Mouse (Mus musculus) midbrain, embryonic 14.5 days (tissue): Measurements from ENCODE around the gene Fcrl6. TPM values are rescaled to one million over a fixed set of nuclear protein-coding genes. Genes with fewer than 3 reads are reported as not detected.

Experiments used
- ATAC-seq: fragments of 200-750 bp; cut with Nextera tagmentation; 2 replicates; pipeline ENCODE4 v1.8.0; 2017; ENCODE audit warnings: moderate number of reproducible peaks, moderate library complexity; ENCODE audit not compliant: low FRiP score, low TSS enrichment
- DNase-seq: peaks from one replicate; pipeline ENCODE4 v3.0.0-alpha.2; 2015
- H3K27ac ChIP-seq: fragments of 300-500 bp; sonication (generic); replicated peaks from 2 replicates; pipeline ENCODE4 v1.5.1; 2014; ENCODE audit warnings: mild to moderate bottlenecking, low read depth, low read length, moderate library complexity
- H3K27me3 ChIP-seq: fragments of 300-500 bp; sonication (generic); 2 replicates; pipeline ENCODE4 v1.6.1; 2014; ENCODE audit warnings: low read length, control low read depth, mixed read lengths; ENCODE audit not compliant: control insufficient read depth, insufficient read depth
- H3K36me3 ChIP-seq: fragments of 300-500 bp; sonication (generic); 2 replicates; pipeline ENCODE4 v1.6.1; 2014; ENCODE audit warnings: low read length, control low read depth; ENCODE audit not compliant: control insufficient read depth, insufficient read depth
- H3K4me1 ChIP-seq: fragments of 300-500 bp; sonication (generic); 2 replicates; pipeline ENCODE4 v1.6.1; 2014; ENCODE audit warnings: mild to moderate bottlenecking, antibody characterized with exemption, low read length, control low read depth; ENCODE audit not compliant: control insufficient read depth, insufficient read depth
- H3K4me2 ChIP-seq: fragments of 300-500 bp; sonication (generic); 2 replicates; pipeline ENCODE4 v1.6.1; 2014; ENCODE audit warnings: mild to moderate bottlenecking, low read length, moderate library complexity
- H3K4me3 ChIP-seq: fragments of 300-500 bp; sonication (generic); replicated peaks from 2 replicates; pipeline ENCODE4 v1.5.1; 2014; ENCODE audit warnings: low read depth, low read length
- H3K9ac ChIP-seq: fragments of 300-500 bp; sonication (generic); replicated peaks from 2 replicates; pipeline ENCODE4 v1.6.1; 2014; ENCODE audit warnings: mild to moderate bottlenecking, low read length, moderate library complexity
- H3K9me3 ChIP-seq: fragments of 300-500 bp; sonication (generic); 2 replicates; pipeline ENCODE4 v1.6.1; 2016; ENCODE audit warnings: low read length, control low read depth, mixed read lengths; ENCODE audit not compliant: control insufficient read depth
- WGBS: fragments of 180-500 bp; shearing (Covaris S2); extraction: QIAGEN DNeasy Blood & Tissue Kit; methylation state at CpG from one replicate; pipeline ENCODE4 v1.1.7; 2014; 5-methylcytosine and 5-hydroxymethylcytosine counted together
- polyA plus RNA-seq: library from polyadenylated mRNA; unstranded; fragments of >200 nt; fragmentation: Nextera tagmentation; extraction: Ambion mirVana; gene quantifications from 2 replicates; pipeline ENCODE4 v1.2.1, GENCODE M21; 2014

The Fcrl6 gene
- polyA plus RNA-seq, 1 experiment from 2014 or later, result 0.14 TPM

DNA sequence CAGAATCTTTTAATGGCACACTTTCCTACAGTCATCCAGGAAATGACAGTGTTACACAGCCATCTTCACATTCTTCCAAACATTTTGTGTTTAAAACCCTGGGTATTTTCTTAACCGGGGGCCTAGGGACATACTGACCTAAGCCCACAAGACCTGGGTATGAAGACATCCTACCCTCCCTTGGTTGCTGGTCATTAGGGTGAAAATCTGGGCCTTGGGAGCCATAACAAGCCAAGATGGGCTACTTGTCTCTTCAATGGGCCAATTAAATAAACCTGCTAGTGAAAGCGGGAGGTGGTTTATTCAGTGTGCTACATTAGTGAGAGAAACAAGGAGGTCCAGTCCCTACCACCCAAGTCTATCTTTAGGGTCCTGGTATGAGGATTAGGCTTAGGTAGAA, 31.8 kb upstream of the Fcrl6 start:
- Histone ChIP-seq H3K36me3 (no peaks in the 10 kb centered on the region), H3K4me3 (no peak overlapping the region), H3K27ac (no peak overlapping the region), H3K9me3 (no peaks in the 10 kb centered on the region), H3K27me3 (no peaks in the 10 kb centered on the region), H3K4me2 (no peak overlapping the region), H3K4me1 (no peaks in the 10 kb centered on the region), H3K9ac (no peak overlapping the region)
- DNase-seq (no peak), ATAC-seq (no peak)
- WGBS, result 92% methylated on average over 2 of the region's 2 CpGs

GRCm38 (mm10) chr1:172632451-172633326, 30.3 kb upstream of the Fcrl6 start, which contains the start of gene Dusp23:
Dusp23 (minus strand) TSS chr1:172632962.
- peak within 1 kb of the TSS; percentile 68 for H3K27ac ChIP-seq
- H3K36me3 ChIP-seq, result no peaks in the 10 kb centered on the region
- WGBS, result under 1% methylated on average over 53 of the region's 53 CpGs
- ATAC-seq (peak; percentile 97), DNase-seq (peak; percentile 95)
- peak within 1 kb of the TSS; percentile 75 for H3K4me2 ChIP-seq
- peak within 1 kb of the TSS; percentile 62 for H3K9ac ChIP-seq
- peak within 1 kb of the TSS; percentile 72 for H3K4me3 ChIP-seq
- H3K9me3 ChIP-seq, result no peaks in the 10 kb centered on the region
- H3K27me3 ChIP-seq, result no peaks in the 10 kb centered on the region
- no peaks in the 10 kb centered on the region for H3K4me1 ChIP-seq

DNA sequence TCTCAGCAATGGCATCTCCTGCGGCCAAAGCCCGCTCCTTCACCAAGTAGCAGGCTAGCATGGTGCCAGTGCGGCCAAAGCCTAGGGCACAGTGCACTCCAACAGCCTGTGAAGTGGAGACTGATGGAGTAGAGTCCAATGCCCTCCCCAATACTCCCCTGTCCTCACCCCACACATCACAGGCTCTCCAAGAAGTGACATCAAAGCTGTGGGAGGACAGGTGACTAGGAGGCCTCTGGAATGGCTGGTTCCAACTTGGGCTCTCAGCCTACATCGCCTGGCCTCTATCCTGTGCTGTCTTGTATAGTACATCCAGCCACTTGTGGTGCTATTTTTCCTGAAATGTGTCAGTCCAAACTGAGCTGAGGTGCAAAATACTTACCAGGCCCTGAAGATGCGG, 29.4 kb upstream of the Fcrl6 start:
- ATAC-seq (no peak), DNase-seq (no peak)
- H3K9me3 ChIP-seq, result no peaks in the 10 kb centered on the region
- no peaks in the 10 kb centered on the region for H3K27me3 ChIP-seq
- no peak overlapping the region for H3K4me3 ChIP-seq
- peak overlapping the region; percentile 75; the same call in 1 of the 2 replicates for H3K4me2 ChIP-seq
- H3K9ac ChIP-seq, result no peak overlapping the region
- 86% methylated on average over 5 of the region's 5 CpGs for WGBS
- no peaks in the 10 kb centered on the region for H3K36me3 ChIP-seq
- H3K4me1 ChIP-seq, result no peaks in the 10 kb centered on the region
- H3K27ac ChIP-seq, result no peak overlapping the region

- 79% methylated on average over 7 of the region's 7 CpGs for WGBS
- Histone ChIP-seq H3K27me3 (no peaks in the 10 kb centered on the region), H3K4me2 (no peak overlapping the region), H3K4me3 (no peak overlapping the region), H3K27ac (no peak overlapping the region), H3K9ac (no peak overlapping the region), H3K4me1 (no peaks in the 10 kb centered on the region), H3K9me3 (no peaks in the 10 kb centered on the region), H3K36me3 (no peaks in the 10 kb centered on the region)
- no peak for ATAC-seq
- DNase-seq, result no peak
Measured at GRCm38 (mm10) chr1:172629831-172630230, 27.5 kb upstream of the Fcrl6 start.

- Histone ChIP-seq H3K27me3 (no peaks in the 10 kb centered on the region), H3K36me3 (no peaks in the 10 kb centered on the region), H3K27ac (no peak overlapping the region), H3K9me3 (no peaks in the 10 kb centered on the region), H3K9ac (no peak overlapping the region), H3K4me2 (no peak overlapping the region), H3K4me3 (no peak overlapping the region), H3K4me1 (no peaks in the 10 kb centered on the region)
- DNase-seq, result no peak
- WGBS, result 93% methylated on average over 3 of the region's 3 CpGs
- ATAC-seq, result no peak
Measured at GRCm38 (mm10) chr1:172626306-172626705, 24.0 kb upstream of the Fcrl6 start.

GRCm38 (mm10) chr1:172624081-172624480, 21.7 kb upstream of the Fcrl6 start:
- Histone ChIP-seq H3K27ac (no peak overlapping the region), H3K4me1 (no peaks in the 10 kb centered on the region), H3K36me3 (no peaks in the 10 kb centered on the region), H3K27me3 (no peaks in the 10 kb centered on the region), H3K4me3 (no peak overlapping the region), H3K4me2 (no peak overlapping the region), H3K9me3 (no peaks in the 10 kb centered on the region), H3K9ac (no peak overlapping the region)
- no peak for DNase-seq
- 84% methylated on average over 3 of the region's 3 CpGs for WGBS
- ATAC-seq, result no peak

- ATAC-seq, result no peak
- Histone ChIP-seq H3K36me3 (no peaks in the 10 kb centered on the region), H3K9ac (no peak overlapping the region), H3K27ac (no peak overlapping the region), H3K4me1 (no peaks in the 10 kb centered on the region), H3K9me3 (no peaks in the 10 kb centered on the region), H3K4me3 (no peak overlapping the region), H3K4me2 (no peak overlapping the region), H3K27me3 (no peaks in the 10 kb centered on the region)
- 80% methylated on average over 5 of the region's 5 CpGs for WGBS
- DNase-seq, result no peak
Measured at GRCm38 (mm10) chr1:172623599-172623998, 21.2 kb upstream of the Fcrl6 start.

DNA sequence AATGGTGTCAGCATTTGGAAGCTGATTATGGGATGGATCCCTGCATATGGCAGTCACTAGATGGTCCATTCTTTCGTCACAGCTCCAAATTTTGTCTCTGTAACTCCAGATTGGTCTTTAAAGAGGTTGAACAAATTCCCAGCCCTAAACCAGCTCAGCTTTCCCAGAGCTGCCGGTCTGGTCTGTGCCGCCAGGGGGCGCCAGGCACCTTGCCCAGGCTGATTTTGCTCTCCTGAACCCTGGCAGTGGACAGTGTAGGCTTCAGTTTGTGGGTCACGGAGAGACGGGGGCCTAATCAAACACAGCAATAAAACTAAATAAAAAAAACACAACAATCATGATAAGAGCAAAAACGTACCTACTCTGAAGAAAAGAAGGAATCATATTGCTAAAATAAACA, 16.9 kb upstream of the Fcrl6 start:
- H3K9me3 ChIP-seq, result no peaks in the 10 kb centered on the region
- DNase-seq (peak; percentile 69), ATAC-seq (no peak)
- H3K4me2 ChIP-seq, result no peak overlapping the region
- H3K36me3 ChIP-seq, result no peaks in the 10 kb centered on the region
- WGBS, result 18% methylated on average over 7 of the region's 7 CpGs
- no peak overlapping the region for H3K4me3 ChIP-seq
- H3K4me1 ChIP-seq, result peaks cover 16% of the 10 kb centered on the region
- no peak overlapping the region for H3K27ac ChIP-seq
- H3K9ac ChIP-seq, result no peak overlapping the region
- no peaks in the 10 kb centered on the region for H3K27me3 ChIP-seq

DNA sequence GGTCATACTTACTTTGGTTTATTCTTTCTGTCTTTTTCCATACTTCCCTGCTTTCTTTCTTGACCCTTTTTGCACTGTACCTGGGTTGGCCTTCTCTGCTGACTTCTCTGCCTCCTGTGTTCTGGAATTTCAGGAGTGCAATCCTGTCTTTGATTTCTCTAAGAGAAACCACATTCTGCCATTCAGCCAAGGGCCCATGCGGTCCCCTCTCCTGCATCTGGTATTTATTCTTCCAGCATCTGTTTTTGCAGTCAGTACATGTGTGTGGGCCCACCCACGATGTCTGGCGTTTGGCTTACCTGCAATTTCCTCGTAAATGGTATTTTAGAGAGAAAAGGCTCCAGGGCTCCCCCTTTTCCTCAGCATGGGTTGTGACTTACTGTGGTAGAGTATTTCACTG, 15.8 kb upstream of the Fcrl6 start:
- DNase-seq, result no peak
- H3K9ac ChIP-seq, result no peak overlapping the region
- peaks cover 16% of the 10 kb centered on the region for H3K4me1 ChIP-seq
- no peak overlapping the region for H3K4me2 ChIP-seq
- no peaks in the 10 kb centered on the region for H3K9me3 ChIP-seq
- ATAC-seq, result no peak
- no peak overlapping the region for H3K4me3 ChIP-seq
- H3K27me3 ChIP-seq, result no peaks in the 10 kb centered on the region
- WGBS, result 88% methylated on average over 4 of the region's 4 CpGs
- H3K36me3 ChIP-seq, result no peaks in the 10 kb centered on the region
- H3K27ac ChIP-seq, result no peak overlapping the region
